In the genomic region with DNA sequence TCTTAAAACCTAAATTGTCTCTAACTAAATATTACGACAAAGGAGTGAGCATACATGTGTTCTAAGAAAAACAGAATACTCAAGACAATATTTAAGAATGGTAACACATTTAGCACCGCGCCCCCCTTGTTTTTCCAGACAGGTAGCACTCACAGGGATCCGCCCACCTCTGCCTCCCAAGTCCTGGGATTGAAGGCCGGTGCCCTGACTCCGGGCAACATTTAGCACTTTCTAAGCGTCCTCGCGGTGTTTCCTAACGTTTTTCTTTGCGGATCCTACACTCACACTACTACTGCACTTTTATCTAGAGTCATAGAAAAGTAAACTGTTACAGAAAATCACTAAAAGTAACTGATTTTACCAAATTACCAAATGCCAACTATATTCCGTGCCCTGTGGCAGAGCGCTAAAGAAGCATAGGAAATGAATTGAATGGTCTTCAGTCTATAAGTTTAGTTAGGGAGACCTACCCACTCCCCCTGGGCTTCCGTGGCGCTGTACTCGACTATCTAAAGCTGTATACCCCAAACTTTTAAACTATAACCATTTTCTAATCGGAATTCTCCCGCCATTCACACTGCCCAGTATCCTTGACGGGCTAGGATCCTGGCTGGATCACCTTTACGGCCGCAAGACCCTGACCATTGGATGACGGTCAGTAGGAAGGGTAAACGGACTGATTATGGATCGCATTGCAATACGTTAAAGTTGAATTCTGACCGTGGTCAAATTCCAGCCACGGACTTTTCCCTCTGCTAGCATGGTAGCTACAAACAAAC, we compare ENCODE assay signal across 8 mouse cellular contexts. TPM values are rescaled to one million over a fixed set of nuclear protein-coding genes. Genes with fewer than 3 reads are reported as not detected.
DNase-seq lines count a peak whose midpoint lies in the region; ATAC-seq and TF ChIP-seq lines count a peak whose summit lies in the region.

No protein-coding gene starts in this region.

- no peaks in the 10 kb centered on the region for H3K27me3 ChIP-seq in kidney, adult 2 months (replicated peaks; ENCODE audit: control insufficient read depth, insufficient read depth, low read length)
- no peaks in the 10 kb centered on the region for H3K27me3 ChIP-seq in heart, postnatal 0 days (ENCODE audit: control insufficient read depth, insufficient read depth, low read length)
- H3K27me3 ChIP-seq in liver, adult 2 months (ENCODE audit: control insufficient read depth, insufficient read depth, low read length): no peaks in the 10 kb centered on the region
- no peaks in the 10 kb centered on the region for H3K27me3 ChIP-seq in stomach, embryonic 16.5 days (ENCODE audit: control insufficient read depth, insufficient read depth, low read length)

- H3K9me3 ChIP-seq in heart, postnatal 0 days (replicated peaks; ENCODE audit: control insufficient read depth, low read length): no peaks in the 10 kb centered on the region
- H3K9me3 ChIP-seq in stomach, embryonic 16.5 days (replicated peaks; ENCODE audit: control insufficient read depth, low read length): no peaks in the 10 kb centered on the region

- ATAC-seq in heart, postnatal 0 days (ENCODE audit: insufficient read depth, low read depth): 0 out of 2 replicates have a peak, but pooled peaks have one; percentile 27
- peak; percentile 37; the same call in 1 of the 2 replicates for ATAC-seq in stomach, embryonic 16.5 days (ENCODE audit: insufficient read depth, low FRiP score)

- TF ChIP-seq POLR2A in kidney, adult 2 months (IDR thresholded peaks at IDR 0.05; ENCODE audit: low read depth, low read length): no peak
- no peak for TF ChIP-seq POLR2A in bone marrow, adult 2 months (IDR thresholded peaks at IDR 0.05; ENCODE audit: borderline replicate concordance, control insufficient read depth, low read depth, low read length)
- no peak for TF ChIP-seq POLR2A in liver, adult 2 months (IDR thresholded peaks at IDR 0.05; ENCODE audit: extremely low read depth, insufficient read depth, low read length)

- H3K79me2 ChIP-seq in liver, adult 2 months (ENCODE audit: control insufficient read depth, insufficient read depth, low read length): no peaks in the 10 kb centered on the region; the same call in 1 of the 2 replicates

- peak overlapping the region; percentile 71 for H3K9ac ChIP-seq in heart, postnatal 0 days (replicated peaks; ENCODE audit: low read depth, low read length)
- peak overlapping the region; percentile 64 for H3K9ac ChIP-seq in liver, adult 2 months (ENCODE audit: low read depth, low read length)
- peak overlapping the region; percentile 73 for H3K9ac ChIP-seq in stomach, embryonic 16.5 days (ENCODE audit: low read length)

- peak overlapping the region; percentile 72 for H3K4me2 ChIP-seq in heart, postnatal 0 days (ENCODE audit: low read depth, low read length)
- peak overlapping the region; percentile 69 for H3K4me2 ChIP-seq in stomach, embryonic 16.5 days (ENCODE audit: low read depth, low read length)

- H3K4me3 ChIP-seq in kidney, adult 2 months (ENCODE audit: insufficient read depth, low read depth, low read length): peak overlapping the region; percentile 73
- peak overlapping the region; percentile 88 for H3K4me3 ChIP-seq in bone marrow, adult 2 months (replicated peaks; ENCODE audit: control insufficient read depth, low read depth, low read length)
- peak overlapping the region; percentile 78 for H3K4me3 ChIP-seq in heart, postnatal 0 days (ENCODE audit: low read depth, low read length)
- peak overlapping the region; percentile 71 for H3K4me3 ChIP-seq in liver, adult 2 months (ENCODE audit: insufficient read depth, low read depth, low read length)
- peak overlapping the region; percentile 80 for H3K4me3 ChIP-seq in stomach, embryonic 16.5 days (replicated peaks; ENCODE audit: low read length)

- no peaks in the 10 kb centered on the region for H3K36me3 ChIP-seq in kidney, adult 2 months (ENCODE audit: control insufficient read depth, insufficient read depth, low read length)
- H3K36me3 ChIP-seq in heart, postnatal 0 days (replicated peaks; ENCODE audit: control insufficient read depth, insufficient read depth, low read length): peaks cover 21% of the 10 kb centered on the region
- peaks cover 18% of the 10 kb centered on the region for H3K36me3 ChIP-seq in liver, adult 2 months (ENCODE audit: control insufficient read depth, insufficient read depth, low read length)
- H3K36me3 ChIP-seq in stomach, embryonic 16.5 days (ENCODE audit: control insufficient read depth, insufficient read depth, low read length): peaks cover 15% of the 10 kb centered on the region; the same call in 1 of the 2 replicates

- H3K4me1 ChIP-seq in kidney, adult 2 months (ENCODE audit: control insufficient read depth, insufficient read depth, low read length): no peaks in the 10 kb centered on the region; the same call in 1 of the 2 replicates
- H3K4me1 ChIP-seq in bone marrow, adult 2 months (ENCODE audit: control insufficient read depth, insufficient read depth, low read length): no peaks in the 10 kb centered on the region; the same call in 1 of the 2 replicates
- peaks cover 7% of the 10 kb centered on the region; the same call in 1 of the 2 replicates for H3K4me1 ChIP-seq in heart, postnatal 0 days (ENCODE audit: control insufficient read depth, insufficient read depth)
- peaks cover 3% of the 10 kb centered on the region; the same call in 1 of the 2 replicates for H3K4me1 ChIP-seq in liver, adult 2 months (ENCODE audit: control insufficient read depth, insufficient read depth, low read length)
- H3K4me1 ChIP-seq in stomach, embryonic 16.5 days (ENCODE audit: control insufficient read depth, insufficient read depth, low read length): peaks cover 7% of the 10 kb centered on the region; the same call in 1 of the 2 replicates

- peak; percentile 3 for DNase-seq in kidney, adult 2 months
- DNase-seq in kidney, adult 9 months: no peak
- DNase-seq in heart, postnatal 0 days (ENCODE audit: low spot score): no peak
- no peak for DNase-seq in liver, adult 2 months (ENCODE audit: extremely low read depth, low read depth, low spot score)
- no peak for DNase-seq in urinary bladder, postnatal 4 days (ENCODE audit: low spot score in 2 of 2)
- no peak for DNase-seq in adrenal gland, postnatal 10 days

- no peak for TF ChIP-seq EP300 in heart, postnatal 0 days (IDR thresholded peaks at IDR 0.05; ENCODE audit: low read depth)

- no peak overlapping the region for H3K27ac ChIP-seq in kidney, adult 2 months (ENCODE audit: insufficient read depth, low read depth, low read length)
- H3K27ac ChIP-seq in bone marrow, adult 2 months (ENCODE audit: control insufficient read depth, insufficient read depth, low read depth, low read length, poor library complexity): peak overlapping the region; percentile 35
- H3K27ac ChIP-seq in heart, postnatal 0 days (ENCODE audit: low read depth): peak overlapping the region; percentile 66; the same call in 1 of the 2 replicates
- peak overlapping the region; percentile 14 for H3K27ac ChIP-seq in liver, adult 2 months (replicated peaks; ENCODE audit: insufficient read depth, low read depth, low read length)
- H3K27ac ChIP-seq in stomach, embryonic 16.5 days (ENCODE audit: low read length): peak overlapping the region; percentile 60

- 7% methylated on average over 27 of the region's 27 CpGs for WGBS in kidney, adult 2 months
- 7% methylated on average over 27 of the region's 27 CpGs for WGBS in bone marrow, adult 2 months
- 6% methylated on average over 27 of the region's 27 CpGs for WGBS in heart, postnatal 0 days
- WGBS in liver, adult 2 months: 7% methylated on average over 27 of the region's 27 CpGs
- WGBS in stomach, embryonic 16.5 days: 4% methylated on average over 27 of the region's 27 CpGs

- TF ChIP-seq CTCF in kidney, adult 2 months (conservative IDR thresholded peaks at IDR 0.05; ENCODE audit: insufficient read depth, insufficient read length, low read depth, low read length): no peak
- TF ChIP-seq CTCF in bone marrow, adult 2 months (IDR thresholded peaks at IDR 0.05; ENCODE audit: control insufficient read depth, insufficient read depth, low read length): no peak
- no peak for TF ChIP-seq CTCF in heart, postnatal 0 days (IDR thresholded peaks at IDR 0.05; ENCODE audit: low read depth)
- no peak for TF ChIP-seq CTCF in liver, adult 2 months (IDR thresholded peaks at IDR 0.05; ENCODE audit: low read depth, low read length)

RNA-seq across cellular contexts. Expression of gene Utp6, which starts 0.7 kb away (rescaled TPM):
- 7.7 and 10.3 TPM in 2 replicates for polyA plus RNA-seq in kidney, adult 2 months (2012; rRNA removed)
- 18.1 and 27.5 TPM in 2 replicates for polyA plus RNA-seq in bone marrow, adult 2 months (2011; ENCODE audit: insufficient read depth, insufficient read length, low replicate concordance, missing spikeins)
- total RNA-seq in heart, postnatal 0 days (2014; rRNA removed; ENCODE audit: low replicate concordance): 7.0 and 8.7 TPM in 2 replicates
- polyA plus RNA-seq in heart, postnatal 0 days (2015; fragmentation: Nextera tagmentation; extraction: Ambion mirVana): 21.7 and 22.4 TPM in 2 replicates
- 21.5 and 26.6 TPM in 2 replicates for total RNA-seq in liver, adult 2 months (2014; rRNA removed)
- polyA plus RNA-seq in liver, adult 2 months (2012; rRNA removed): 4.2 and 5.2 TPM in 2 replicates
- 40.2 and 50.4 TPM in 2 replicates for polyA plus RNA-seq in stomach, embryonic 16.5 days (2015; fragmentation: Nextera tagmentation; extraction: Ambion mirVana)
- 10 to 100 TPM; 31.3 to 32.4 TPM for total RNA-seq in adrenal gland, postnatal 10 days (2021)

RNA-seq across cellular contexts. Expression of gene Suz12, which starts 31.4 kb away (rescaled TPM):
- polyA plus RNA-seq in kidney, adult 2 months (2012; rRNA removed): 4.3 and 5.7 TPM in 2 replicates
- polyA plus RNA-seq in bone marrow, adult 2 months (2011; ENCODE audit: insufficient read depth, insufficient read length, low replicate concordance, missing spikeins): 38.7 and 39.0 TPM in 2 replicates
- 17.3 and 23.0 TPM in 2 replicates for total RNA-seq in heart, postnatal 0 days (2014; rRNA removed; ENCODE audit: low replicate concordance)
- 9.2 and 9.4 TPM in 2 replicates for polyA plus RNA-seq in heart, postnatal 0 days (2015; fragmentation: Nextera tagmentation; extraction: Ambion mirVana)
- 14.5 and 17.1 TPM in 2 replicates for total RNA-seq in liver, adult 2 months (2014; rRNA removed)
- polyA plus RNA-seq in liver, adult 2 months (2012; rRNA removed): 2.5 and 2.7 TPM in 2 replicates
- polyA plus RNA-seq in stomach, embryonic 16.5 days (2015; fragmentation: Nextera tagmentation; extraction: Ambion mirVana): 13.5 and 17.8 TPM in 2 replicates
- total RNA-seq in adrenal gland, postnatal 10 days (2021): 10 to 100 TPM; 52.7 to 54.0 TPM
